Mouse (Mus musculus) kidney, postnatal 36 days (tissue): ENCODE data around the gene Tmem121b.

ENCODE experiments used
- DNase-seq, 2 experiments: peaks; one replicate each; pipeline ENCODE4 v3.0.0; 2021 to 2022; ENCODE audit warnings: mixed read lengths in 2 of 2

Gene Tmem121b

GRCm38 (mm10) chr6:120491862-120492498 lies 1.6 kb downstream of the Tmem121b start:
- DNase-seq: no peak

- no peak for DNase-seq
Observed at GRCm38 (mm10) chr6:120491064-120491463, 2.5 kb downstream of the Tmem121b start.

GRCm38 (mm10) chr6:120489461-120489860 lies 4.1 kb downstream of the Tmem121b start:
- no peak for DNase-seq

- no peak for DNase-seq
Observed at GRCm38 (mm10) chr6:120488647-120489046, 5.0 kb downstream of the Tmem121b start.

- no peak for DNase-seq
Observed at GRCm38 (mm10) chr6:120486051-120486510, 7.5 kb downstream of the Tmem121b start.

GRCm38 (mm10) chr6:120485038-120485437 lies 8.6 kb downstream of the Tmem121b start:
- DNase-seq: no peak

- peak; percentile 57 to 80 for DNase-seq
Observed at GRCm38 (mm10) chr6:120483211-120483626, 10.4 kb downstream of the Tmem121b start.

- no peak for DNase-seq
Observed at GRCm38 (mm10) chr6:120482756-120483155, 10.9 kb downstream of the Tmem121b start.

GRCm38 (mm10) chr6:120482021-120482420 lies 11.6 kb downstream of the Tmem121b start:
- DNase-seq: no peak

GRCm38 (mm10) chr6:120481538-120481937 lies 12.1 kb downstream of the Tmem121b start:
- DNase-seq: peak in 1 of 2 experiments; percentile 69

GRCm38 (mm10) chr6:120480361-120480760 lies 13.2 kb downstream of the Tmem121b start:
- DNase-seq: no peak

GRCm38 (mm10) chr6:120479302-120479701 lies 14.3 kb downstream of the Tmem121b start:
- DNase-seq: no peak

- DNase-seq: peak; percentile 65 to 75
Observed at GRCm38 (mm10) chr6:120475288-120475687, 18.3 kb downstream of the Tmem121b start.

GRCm38 (mm10) chr6:120473427-120473826 lies 20.2 kb downstream of the Tmem121b start:
- peak; percentile 57 to 65 for DNase-seq

GRCm38 (mm10) chr6:120472455-120473140 lies 21.0 kb downstream of the Tmem121b start:
- no peak for DNase-seq

- DNase-seq: no peak
Observed at GRCm38 (mm10) chr6:120471991-120472441, 21.6 kb downstream of the Tmem121b start.

GRCm38 (mm10) chr6:120470666-120471065 lies 22.9 kb downstream of the Tmem121b start:
- DNase-seq: no peak

GRCm38 (mm10) chr6:120469770-120470169 lies 23.8 kb downstream of the Tmem121b start:
- no peak for DNase-seq

- DNase-seq: no peak
Observed at GRCm38 (mm10) chr6:120469268-120469667, 24.3 kb downstream of the Tmem121b start.

- no peak for DNase-seq
Observed at GRCm38 (mm10) chr6:120468259-120468658, 25.3 kb downstream of the Tmem121b start.

- DNase-seq: peak; percentile 56 to 73
Observed at GRCm38 (mm10) chr6:120466609-120467329, 26.8 kb downstream of the Tmem121b start.

- no peak for DNase-seq
Observed at GRCm38 (mm10) chr6:120465393-120465792, 28.2 kb downstream of the Tmem121b start.

- DNase-seq: no peak
Observed at GRCm38 (mm10) chr6:120464406-120464939, 29.1 kb downstream of the Tmem121b start.
